Mouse (Mus musculus) lung, embryonic 16.5 days (tissue): ENCODE measurements at regions not wholly inside any gene's neighbourhood (a gene's known extent, or its start where the extent isn't known, plus 50 kb on each side); places are given as distances from the start of the nearest gene placed in this dataset.

ENCODE experiments used
- ATAC-seq: fragments of 200-750 bp; cut with Nextera tagmentation; 2 replicates; pipeline ENCODE4 v1.8.0; 2017; ENCODE audit warnings: low read depth, mild to moderate bottlenecking, moderate library complexity
- H3K27ac ChIP-seq: fragments of 300-500 bp; sonication (generic); 2 replicates; pipeline ENCODE4 v1.5.1; 2014; ENCODE audit warnings: mild to moderate bottlenecking, control low read depth, low read length
- H3K27me3 ChIP-seq: fragments of 300-500 bp; sonication (generic); 2 replicates; pipeline ENCODE4 v1.6.1; 2014; ENCODE audit warnings: low read depth, low read length, mixed read lengths; ENCODE audit not compliant: control insufficient read depth, insufficient read depth
- H3K36me3 ChIP-seq: fragments of 300-500 bp; sonication (generic); 2 replicates; pipeline ENCODE4 v1.6.1; 2014; ENCODE audit warnings: low read length; ENCODE audit not compliant: control insufficient read depth, insufficient read depth
- H3K4me1 ChIP-seq: fragments of 300-500 bp; sonication (generic); replicated peaks from 2 replicates; pipeline ENCODE4 v1.6.1; 2014; ENCODE audit warnings: low read length, mixed read lengths; ENCODE audit not compliant: control insufficient read depth, insufficient read depth
- H3K4me2 ChIP-seq: fragments of 300-500 bp; sonication (generic); 2 replicates; pipeline ENCODE4 v1.6.1; 2014; ENCODE audit warnings: low read depth, low read length, control low read depth
- H3K4me3 ChIP-seq: fragments of 300-500 bp; sonication (generic); 2 replicates; pipeline ENCODE4 v1.5.1; 2014; ENCODE audit warnings: mild to moderate bottlenecking, low read length, control low read depth
- H3K9ac ChIP-seq: fragments of 300-500 bp; sonication (generic); 2 replicates; pipeline ENCODE4 v1.6.1; 2014; ENCODE audit warnings: low read length, control low read depth
- H3K9me3 ChIP-seq: fragments of 300-500 bp; sonication (generic); 2 replicates; pipeline ENCODE4 v1.6.1; 2016; ENCODE audit warnings: low read length; ENCODE audit not compliant: control insufficient read depth
- whole genome bisulfite sequencing: fragments of 180-500 bp; shearing (Covaris S2); extraction: QIAGEN DNeasy Blood & Tissue Kit; methylation state at CpG from one replicate; pipeline ENCODE4 v1.1.7; 2014; 5-methylcytosine and 5-hydroxymethylcytosine counted together

DNA sequence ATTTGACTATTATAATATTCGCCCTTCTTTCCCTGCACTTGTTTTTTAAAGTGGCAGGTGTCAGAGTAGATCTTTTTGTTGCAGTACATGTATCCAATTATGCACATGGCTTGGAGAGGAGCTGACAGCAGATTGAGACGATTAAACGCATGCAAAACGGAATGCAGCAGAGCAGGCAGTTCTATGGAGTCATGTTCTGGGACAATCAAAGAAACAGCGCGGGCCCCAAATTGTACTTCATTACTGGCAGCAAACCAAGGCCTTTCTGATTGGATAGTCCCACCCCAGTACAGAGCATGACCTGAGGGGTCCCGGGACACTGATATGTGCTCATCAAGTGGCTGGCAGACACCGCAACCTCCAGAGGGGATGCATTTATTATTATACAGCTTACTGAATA lies 140.5 kb downstream of the Samd5 start:
- WGBS: 65% methylated on average over 8 of the region's 8 CpGs
- Histone ChIP-seq H3K4me3 (no peak overlapping the region), H3K9ac (no peak overlapping the region), H3K9me3 (no peaks in the 10 kb centered on the region), H3K36me3 (no peaks in the 10 kb centered on the region), H3K4me2 (no peak overlapping the region), H3K27ac (no peak overlapping the region), H3K4me1 (no peaks in the 10 kb centered on the region), H3K27me3 (no peaks in the 10 kb centered on the region)
- no peak for ATAC-seq

DNA sequence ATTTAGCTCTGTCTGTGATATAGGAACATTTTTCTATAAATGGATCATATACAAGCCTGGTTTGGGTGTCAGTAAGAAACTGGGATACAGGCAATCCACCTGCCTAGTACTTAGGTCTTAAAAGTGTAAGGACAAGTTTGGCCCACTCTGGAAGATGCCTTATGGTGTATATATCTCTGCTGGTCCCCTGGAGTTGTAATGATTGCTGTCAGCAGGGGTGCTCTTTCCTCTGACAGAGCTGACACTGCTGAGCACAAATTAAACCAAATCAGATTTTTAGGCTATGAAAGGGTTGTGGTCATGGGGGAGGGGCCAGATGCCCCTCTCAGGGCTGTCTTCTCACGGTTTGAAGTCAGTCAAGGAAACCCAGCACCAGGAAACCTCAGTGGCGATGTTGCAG lies 141.7 kb downstream of the Samd5 start:
- H3K4me1 ChIP-seq: 0 out of 2 replicates have a peak, but pooled peaks cover 3% of the 10 kb centered on the region
- H3K4me3 ChIP-seq: no peak overlapping the region
- H3K27ac ChIP-seq: no peak overlapping the region
- no peaks in the 10 kb centered on the region for H3K9me3 ChIP-seq
- no peak overlapping the region for H3K9ac ChIP-seq
- no peak for ATAC-seq
- H3K27me3 ChIP-seq: no peaks in the 10 kb centered on the region
- no peaks in the 10 kb centered on the region for H3K36me3 ChIP-seq
- WGBS: 58% methylated on average over 2 of the region's 2 CpGs
- H3K4me2 ChIP-seq: no peak overlapping the region

DNA sequence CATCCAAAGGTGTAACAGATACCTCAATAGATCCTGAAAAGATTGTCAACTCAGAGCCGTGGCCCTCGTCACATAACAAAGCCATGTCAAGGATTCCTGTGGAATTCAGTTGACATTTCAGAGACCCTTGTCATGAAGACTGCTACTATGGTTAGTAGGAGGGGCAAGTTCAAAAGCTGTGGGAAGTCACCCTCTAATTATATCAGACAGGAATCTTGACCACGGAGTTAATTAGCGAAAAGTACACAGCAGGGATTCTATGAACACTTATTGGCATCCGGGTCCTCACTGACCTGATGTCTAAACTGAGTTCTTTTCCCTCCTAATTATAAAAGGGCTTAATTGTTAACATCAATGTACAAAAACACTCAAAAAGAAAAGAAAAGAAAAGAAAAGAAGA lies 143.1 kb downstream of the Samd5 start:
- Histone ChIP-seq H3K27me3 (no peaks in the 10 kb centered on the region), H3K9me3 (no peaks in the 10 kb centered on the region), H3K4me1 (0 out of 2 replicates have a peak, but pooled peaks cover 3% of the 10 kb centered on the region), H3K4me2 (no peak overlapping the region), H3K27ac (no peak overlapping the region), H3K36me3 (no peaks in the 10 kb centered on the region), H3K9ac (no peak overlapping the region), H3K4me3 (no peak overlapping the region)
- WGBS: 72% methylated on average over 5 of the region's 5 CpGs
- no peak for ATAC-seq

DNA sequence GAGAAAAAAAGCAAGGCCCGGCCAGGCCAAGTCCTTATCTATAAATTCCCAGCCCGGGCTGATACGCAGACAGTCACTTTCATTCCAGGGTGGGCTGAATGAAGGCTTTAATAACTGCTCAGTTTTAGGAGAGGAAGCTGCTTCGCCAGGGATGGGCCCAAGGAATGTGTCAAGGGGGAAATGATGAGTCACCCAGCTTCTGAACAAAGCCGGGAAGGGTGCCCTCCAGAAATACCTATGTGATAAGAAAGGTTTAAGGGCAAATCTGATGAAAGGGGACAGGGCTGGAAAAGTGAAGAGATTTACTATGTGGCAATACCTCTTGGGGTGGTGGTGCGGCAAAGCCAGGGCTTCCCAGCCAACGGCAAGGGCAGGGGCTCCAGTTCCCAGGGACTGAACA lies 145.6 kb downstream of the Samd5 start:
- no peaks in the 10 kb centered on the region for H3K36me3 ChIP-seq
- no peak overlapping the region for H3K4me3 ChIP-seq
- ATAC-seq: peak; percentile 54
- no peaks in the 10 kb centered on the region for H3K27me3 ChIP-seq
- H3K9me3 ChIP-seq: no peaks in the 10 kb centered on the region
- H3K9ac ChIP-seq: no peak overlapping the region
- WGBS: 17% methylated on average over 7 of the region's 7 CpGs
- 0 out of 2 replicates have a peak, but pooled peaks cover 3% of the 10 kb centered on the region for H3K4me1 ChIP-seq
- no peak overlapping the region; the same call in 1 of the 2 replicates for H3K27ac ChIP-seq
- no peak overlapping the region for H3K4me2 ChIP-seq

DNA sequence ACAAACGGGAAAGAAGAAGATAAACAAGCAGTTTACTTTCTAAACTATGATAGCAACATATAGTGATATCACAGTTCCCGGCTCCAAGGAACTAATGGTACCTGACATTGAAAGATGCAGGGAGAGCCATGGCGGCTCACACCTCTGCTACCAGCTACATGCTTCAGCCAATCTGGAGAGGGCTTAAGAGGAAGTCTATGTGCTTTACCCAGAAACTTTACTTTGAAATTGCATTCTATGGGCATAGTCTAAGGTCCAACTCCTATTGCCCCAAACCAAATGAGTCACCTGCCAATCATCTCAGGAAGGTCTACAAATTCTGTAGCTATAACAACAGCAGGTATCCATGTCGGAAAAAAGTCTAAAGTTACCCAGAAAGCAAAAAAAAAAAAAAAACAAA lies 146.9 kb downstream of the Samd5 start:
- Histone ChIP-seq H3K27me3 (no peaks in the 10 kb centered on the region), H3K9ac (no peak overlapping the region), H3K27ac (no peak overlapping the region), H3K4me1 (0 out of 2 replicates have a peak, but pooled peaks cover 3% of the 10 kb centered on the region), H3K9me3 (no peaks in the 10 kb centered on the region), H3K4me2 (no peak overlapping the region), H3K36me3 (no peaks in the 10 kb centered on the region), H3K4me3 (no peak overlapping the region)
- WGBS: 59% methylated on average over 4 of the region's 4 CpGs
- ATAC-seq: no peak

DNA sequence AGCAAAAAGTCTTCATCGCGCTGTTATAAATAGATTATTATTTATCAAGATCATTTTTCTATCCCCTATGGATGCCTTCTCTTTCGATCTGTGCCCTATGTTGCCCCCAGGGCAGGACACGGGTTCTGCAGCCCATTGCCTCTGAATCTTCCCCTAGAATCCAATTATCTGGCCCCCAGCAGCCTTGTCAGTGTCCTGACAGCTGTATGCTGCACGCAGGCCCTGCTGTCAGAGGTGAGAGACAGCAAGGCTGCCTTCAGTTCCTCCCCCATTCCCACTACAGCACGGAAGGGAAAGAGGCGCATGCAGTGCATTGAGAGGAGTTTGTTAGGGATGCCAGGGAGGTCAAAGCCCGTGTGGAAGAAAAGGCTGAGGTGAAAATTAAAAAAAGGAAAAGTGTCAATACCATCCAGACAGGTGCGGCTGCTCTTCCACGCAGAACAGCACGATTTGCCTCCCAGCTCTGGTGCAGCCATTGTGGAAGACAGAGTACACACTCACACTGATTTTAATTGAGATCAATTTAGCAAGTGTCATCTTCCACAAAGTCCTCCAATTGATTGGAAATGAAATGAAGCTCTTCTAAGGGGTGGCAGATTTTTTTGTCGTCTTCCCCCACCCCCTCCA lies 165.1 kb downstream of the Samd5 start:
- 56% methylated on average over 12 of the region's 12 CpGs for WGBS
- H3K27ac ChIP-seq: no peak overlapping the region
- ATAC-seq: no peak
- no peak overlapping the region for H3K4me3 ChIP-seq
- H3K4me1 ChIP-seq: no peaks in the 10 kb centered on the region
- no peak overlapping the region for H3K4me2 ChIP-seq
- no peaks in the 10 kb centered on the region for H3K36me3 ChIP-seq
- H3K9ac ChIP-seq: no peak overlapping the region
- H3K9me3 ChIP-seq: no peaks in the 10 kb centered on the region
- no peaks in the 10 kb centered on the region for H3K27me3 ChIP-seq

DNA sequence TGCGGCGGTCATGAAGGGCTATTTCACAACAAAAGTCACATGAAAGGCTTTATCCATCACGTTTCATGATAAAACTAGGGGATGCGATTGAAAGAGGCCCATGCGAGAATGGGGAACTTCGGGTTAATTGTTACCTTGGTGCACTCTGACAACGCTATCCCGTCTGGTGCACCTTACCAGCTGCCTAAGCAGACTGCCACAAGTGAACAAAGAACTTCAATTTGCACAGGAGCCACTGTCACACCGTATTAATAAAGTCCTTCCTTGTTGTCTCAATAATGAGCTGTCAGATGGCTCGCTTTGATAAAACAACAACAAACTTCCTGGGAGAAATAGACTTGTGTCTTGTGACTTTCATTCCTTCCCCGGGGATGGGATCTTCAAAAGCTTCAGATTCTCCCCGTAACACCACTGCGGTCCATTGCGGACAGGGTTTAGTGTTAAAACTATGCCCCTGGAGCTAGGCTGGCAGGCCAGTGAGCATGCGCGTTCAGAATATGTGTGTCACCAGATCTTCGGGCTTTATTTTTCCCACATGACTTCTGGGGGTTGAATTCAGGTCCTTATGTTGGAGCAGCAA lies 165.8 kb downstream of the Samd5 start:
- no peaks in the 10 kb centered on the region for H3K36me3 ChIP-seq
- H3K9me3 ChIP-seq: no peaks in the 10 kb centered on the region
- no peak overlapping the region for H3K4me3 ChIP-seq
- no peak overlapping the region for H3K27ac ChIP-seq
- no peaks in the 10 kb centered on the region for H3K27me3 ChIP-seq
- WGBS: 57% methylated on average over 17 of the region's 17 CpGs
- ATAC-seq: no peak
- H3K4me1 ChIP-seq: no peaks in the 10 kb centered on the region
- H3K4me2 ChIP-seq: no peak overlapping the region
- H3K9ac ChIP-seq: no peak overlapping the region

DNA sequence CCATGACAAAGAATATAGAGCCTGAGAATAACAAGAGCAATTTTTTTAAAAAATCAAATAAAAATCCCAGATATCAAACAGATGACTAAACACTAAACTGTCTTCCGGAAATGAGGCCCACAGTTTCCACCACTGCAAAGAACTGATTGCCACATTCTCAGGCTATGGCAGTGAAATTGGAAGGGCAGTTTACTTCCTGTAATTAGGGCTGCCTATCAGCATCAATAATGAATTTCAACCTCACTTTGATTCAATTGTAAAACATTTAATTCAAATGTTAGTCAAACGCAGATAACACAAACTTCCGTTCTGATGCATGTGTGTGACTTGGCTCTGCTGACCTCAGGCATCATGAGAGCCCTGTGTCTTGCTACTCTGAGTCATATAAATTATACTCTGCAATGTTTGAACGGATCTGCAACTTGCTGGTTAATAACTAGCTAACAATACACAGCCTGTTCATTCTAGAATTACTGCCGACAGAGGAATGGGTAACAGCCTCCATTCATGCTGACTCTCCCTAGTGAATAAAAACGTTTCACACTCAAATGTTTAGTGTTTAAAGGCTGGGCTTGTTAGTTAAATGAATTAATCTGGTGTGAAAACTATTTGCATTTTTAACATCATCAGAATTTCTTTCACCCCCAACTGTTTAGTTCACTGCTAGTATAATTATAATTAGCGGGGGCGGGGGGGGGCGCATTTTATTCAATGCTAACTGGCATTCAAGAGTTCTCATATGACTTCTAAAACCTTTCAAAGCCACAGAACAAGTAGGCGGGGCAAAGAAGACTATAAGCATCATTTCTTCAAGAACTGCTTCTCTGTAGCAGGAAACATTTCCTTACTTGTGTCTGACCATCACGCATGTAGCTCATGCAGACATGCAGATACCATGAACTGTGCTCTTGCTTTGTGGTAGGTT lies 171.2 kb downstream of the Samd5 start:
- Histone ChIP-seq H3K9me3 (no peaks in the 10 kb centered on the region), H3K4me3 (no peak overlapping the region), H3K27ac (no peak overlapping the region), H3K4me1 (no peaks in the 10 kb centered on the region), H3K9ac (no peak overlapping the region), H3K36me3 (no peaks in the 10 kb centered on the region), H3K27me3 (no peaks in the 10 kb centered on the region), H3K4me2 (no peak overlapping the region)
- no peak for ATAC-seq
- 57% methylated on average over 11 of the region's 11 CpGs for WGBS

DNA sequence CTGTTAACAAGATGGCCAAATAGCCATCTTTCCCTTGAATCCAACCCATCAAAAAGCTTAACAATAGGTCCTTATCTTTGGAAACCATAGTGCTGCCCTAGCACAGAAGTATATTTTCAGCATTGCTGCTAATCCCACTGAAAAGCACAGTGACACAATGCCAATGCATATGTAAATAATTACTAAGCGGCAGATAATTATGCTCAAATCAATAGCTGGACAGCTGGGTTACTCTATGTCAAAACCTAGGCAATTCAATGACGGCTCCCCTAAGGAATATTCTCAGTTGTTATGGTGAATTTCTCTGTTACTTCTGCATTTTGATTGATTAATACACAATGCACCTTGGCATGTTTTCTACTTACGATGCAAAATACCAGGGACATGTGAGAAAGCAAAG lies 176.5 kb downstream of the Samd5 start:
- Histone ChIP-seq H3K36me3 (no peaks in the 10 kb centered on the region), H3K4me3 (no peak overlapping the region), H3K9me3 (no peaks in the 10 kb centered on the region), H3K27ac (no peak overlapping the region), H3K27me3 (no peaks in the 10 kb centered on the region), H3K4me1 (0 out of 2 replicates have a peak, but pooled peaks cover 2% of the 10 kb centered on the region), H3K4me2 (no peak overlapping the region), H3K9ac (no peak overlapping the region)
- WGBS: 91% methylated on average over 3 of the region's 3 CpGs
- ATAC-seq: no peak
